Mouse (Mus musculus) adrenal gland, postnatal 4 days (tissue): ENCODE measurements around the gene Cdk19. TPM values are rescaled to one million over a fixed set of nuclear protein-coding genes. Genes with fewer than 3 reads are reported as not detected.
"Not testable (repeated sequence)": the region's sequence is repeated elsewhere in the genome, so short reads cannot be mapped to it uniquely, and the experiment has no call there.

Experiments
- DNase-seq, 2 experiments: peaks; one replicate each; pipeline ENCODE4 v3.0.0; 2021 to 2022; ENCODE audit warnings: low spot score in 2 of 2, mixed read lengths in 2 of 2
- total RNA-seq, 2 experiments: library from RNA; stranded (reverse); gene quantifications; 2 replicates each; pipeline ENCODE4 v1.2.3; 2021

Gene Cdk19
- total RNA-seq, 2 experiments from 2014 or later: 19.7 to 20.2 TPM

DNA sequence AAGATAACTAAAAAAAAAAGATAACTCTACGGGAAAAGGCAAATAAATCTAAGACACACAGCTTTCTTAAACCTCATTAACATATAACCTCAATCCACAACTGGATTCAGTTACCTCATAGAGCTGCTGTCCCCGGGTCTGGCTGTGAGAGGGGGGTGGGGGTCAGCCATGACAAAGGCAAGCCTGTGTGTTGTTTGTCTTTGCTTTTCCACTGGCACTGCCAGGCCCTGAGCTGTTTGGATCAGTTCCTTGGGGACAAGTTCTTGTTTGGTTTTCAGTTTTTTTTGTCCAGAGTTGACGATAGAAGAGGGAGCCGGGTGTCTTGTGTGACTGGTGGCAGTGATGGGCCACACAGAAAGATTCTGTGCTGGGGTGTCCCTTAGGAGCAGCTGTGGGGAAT is 177.1 kb downstream of the Cdk19 start:
- no peak for DNase-seq

DNA sequence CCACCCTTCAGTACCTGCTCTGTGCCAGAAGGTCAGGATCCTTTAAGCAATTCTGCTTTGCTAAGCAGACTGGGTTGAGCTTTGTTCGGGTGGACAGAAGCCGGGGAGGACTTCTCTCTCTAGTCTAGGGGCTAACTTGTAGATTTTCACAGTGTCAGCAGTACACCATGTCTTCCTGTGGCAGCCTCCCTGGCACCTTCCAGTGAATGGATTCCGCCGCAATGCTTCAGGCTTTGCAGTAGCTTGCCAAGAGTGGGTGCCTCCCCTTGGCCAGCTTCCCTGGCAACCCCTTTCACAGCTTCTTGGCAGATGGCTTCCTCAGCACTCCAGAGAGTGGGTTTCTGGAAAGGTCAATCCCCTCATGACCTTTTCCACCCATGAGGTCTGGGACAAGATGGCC is 180.2 kb downstream of the Cdk19 start:
- no peak for DNase-seq

DNA sequence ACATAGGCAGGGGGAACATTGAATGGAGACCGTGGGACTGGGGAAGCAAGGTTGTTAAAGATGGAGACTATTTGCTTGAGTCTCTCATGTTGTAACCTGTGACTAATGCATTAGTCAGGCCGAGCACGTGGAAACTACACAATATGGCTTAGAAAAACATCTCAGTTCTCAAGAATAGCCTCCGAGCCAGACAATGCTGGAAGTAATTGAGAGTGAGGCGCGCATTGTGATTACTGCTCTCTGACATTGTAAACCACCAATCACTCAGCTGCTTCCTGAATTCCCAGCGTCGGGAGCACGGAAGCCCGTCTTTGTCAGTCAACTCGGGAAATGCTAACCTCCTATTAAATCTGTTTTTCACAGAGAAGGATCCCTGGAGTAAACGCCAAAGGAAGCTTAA is 182.2 kb downstream of the Cdk19 start:
- no peak for DNase-seq

DNA sequence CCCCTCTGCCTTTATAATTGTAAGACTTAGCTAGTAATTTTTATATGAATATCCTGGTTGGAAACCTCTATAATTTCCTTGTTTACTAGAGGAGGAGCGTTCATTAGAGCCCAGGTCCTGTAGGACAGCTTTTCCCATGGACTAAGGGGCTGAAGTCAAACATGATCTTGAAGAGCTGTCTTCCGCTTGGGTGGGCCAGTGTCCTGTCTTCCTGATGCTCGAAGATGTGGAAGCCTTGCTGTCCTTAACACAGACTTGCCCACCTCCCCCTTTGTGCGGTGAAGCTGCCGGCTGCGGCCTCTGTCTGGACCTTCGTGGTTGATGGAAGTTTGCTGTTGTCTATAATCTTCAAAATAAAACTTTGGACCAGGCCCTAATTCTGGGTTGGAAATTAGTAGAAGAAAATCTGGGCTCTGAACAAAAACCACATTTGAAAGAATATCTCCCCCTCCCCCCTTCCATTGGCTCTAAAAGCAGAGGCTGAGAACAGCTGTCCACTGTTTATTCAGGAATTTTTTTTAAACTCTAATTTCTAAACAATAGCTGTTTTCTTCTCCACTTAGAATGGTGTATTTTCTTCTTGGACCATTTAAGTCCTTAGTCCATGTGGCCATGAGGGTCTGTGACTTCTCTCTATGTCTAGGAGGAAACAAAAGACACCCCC is 184.1 kb downstream of the Cdk19 start:
- DNase-seq: no peak

DNA sequence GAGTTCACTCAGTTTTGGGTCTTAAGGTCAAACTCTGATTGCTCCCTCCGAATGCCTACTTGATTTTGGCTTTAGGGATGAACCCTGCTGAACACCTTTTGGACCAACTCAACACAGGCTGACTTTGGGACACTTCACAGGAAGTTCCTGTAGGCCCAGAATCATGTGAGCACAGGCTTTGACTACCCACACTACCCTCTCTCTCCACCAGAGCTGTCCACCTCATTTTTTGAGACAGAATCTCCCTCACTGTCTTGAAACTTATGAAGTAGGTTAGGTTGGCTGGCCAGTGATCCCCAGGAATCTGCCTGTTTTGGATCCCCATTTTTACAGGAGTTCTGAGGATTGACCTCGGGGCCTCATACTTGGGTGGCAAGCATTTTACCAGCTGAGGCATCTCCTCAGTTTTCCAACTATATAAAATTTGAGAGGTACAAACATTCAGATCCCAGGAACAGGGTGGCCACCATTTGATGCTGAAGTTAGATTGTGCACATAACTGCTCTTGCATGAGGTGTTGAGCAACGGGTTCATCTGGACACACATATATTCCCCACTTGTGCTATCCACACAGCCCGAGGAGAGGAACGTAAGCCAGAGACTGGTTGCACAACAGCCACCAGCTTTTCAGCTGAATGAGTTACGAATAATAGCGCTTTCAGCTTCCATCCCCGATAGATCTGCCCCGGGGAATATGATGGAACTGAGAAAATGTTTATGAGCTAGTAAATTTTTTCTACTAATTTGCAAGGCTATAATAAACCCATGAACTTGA is 184.9 kb downstream of the Cdk19 start:
- no peak for DNase-seq

DNA sequence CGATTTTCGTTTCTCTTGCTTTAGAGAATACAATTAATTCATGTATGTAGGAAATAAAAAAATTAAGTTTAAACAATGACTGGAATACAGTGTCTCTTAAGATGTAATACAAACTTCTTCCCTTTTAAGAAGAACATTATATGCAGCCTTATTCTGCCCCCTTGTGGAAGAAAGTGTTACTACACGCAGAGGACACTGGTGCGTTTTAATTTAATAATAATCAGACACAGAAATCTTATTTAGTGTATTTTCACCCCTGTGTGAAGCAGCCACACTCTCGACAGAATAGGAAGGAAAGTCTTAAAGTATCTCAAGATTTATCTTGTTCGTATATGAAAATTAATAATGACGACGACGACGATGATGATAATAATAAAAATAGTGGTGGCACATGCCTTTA is 185.6 kb downstream of the Cdk19 start:
- no peak for DNase-seq

DNA sequence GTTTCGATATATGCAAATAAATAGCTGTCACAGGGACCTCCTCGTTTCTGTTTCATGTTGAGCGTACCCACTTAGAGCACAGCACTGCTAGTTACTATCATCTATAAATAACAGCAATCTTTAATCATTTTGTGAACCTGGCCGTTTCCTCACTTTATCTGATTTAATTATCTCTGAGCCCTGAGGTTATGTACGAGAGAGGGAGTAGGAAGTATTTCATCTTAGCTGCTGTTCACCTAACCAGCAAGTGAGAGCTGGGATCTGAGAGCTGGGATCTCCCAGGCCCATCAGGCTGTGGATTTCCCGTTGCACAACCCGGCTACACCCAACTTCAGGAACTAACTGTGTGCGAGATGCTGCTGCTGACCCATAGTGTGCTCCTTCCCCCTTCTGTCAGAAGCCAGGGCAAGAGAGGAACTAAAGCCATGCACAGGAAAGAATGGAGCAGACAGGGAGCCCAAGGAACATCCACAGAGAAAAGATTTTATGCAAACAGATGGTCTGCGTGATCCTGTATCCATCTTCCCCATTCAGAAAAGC is 186.3 kb downstream of the Cdk19 start:
- no peak for DNase-seq

DNA sequence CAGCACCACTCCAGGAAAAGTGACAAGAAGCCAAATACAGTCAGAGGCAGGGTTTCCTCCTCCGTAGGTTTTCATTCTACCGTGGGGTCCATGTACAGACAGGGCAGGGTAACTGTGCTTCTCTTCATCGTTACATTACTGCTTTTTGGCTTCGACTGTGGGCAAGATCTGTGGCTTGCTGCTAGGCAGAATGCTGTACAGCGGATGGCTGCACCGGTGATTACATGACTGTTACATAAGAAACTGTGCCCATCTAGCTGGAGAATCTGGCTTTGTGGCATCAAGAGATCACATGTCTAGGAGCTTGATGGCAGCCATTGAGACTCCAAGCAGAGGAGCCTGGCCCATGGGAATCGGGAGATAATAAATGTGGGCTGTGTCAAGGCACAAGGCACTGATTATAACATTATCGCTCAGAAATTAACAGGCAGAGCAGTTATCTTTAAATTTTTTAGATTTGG is 187.0 kb downstream of the Cdk19 start:
- DNase-seq: no peak

DNA sequence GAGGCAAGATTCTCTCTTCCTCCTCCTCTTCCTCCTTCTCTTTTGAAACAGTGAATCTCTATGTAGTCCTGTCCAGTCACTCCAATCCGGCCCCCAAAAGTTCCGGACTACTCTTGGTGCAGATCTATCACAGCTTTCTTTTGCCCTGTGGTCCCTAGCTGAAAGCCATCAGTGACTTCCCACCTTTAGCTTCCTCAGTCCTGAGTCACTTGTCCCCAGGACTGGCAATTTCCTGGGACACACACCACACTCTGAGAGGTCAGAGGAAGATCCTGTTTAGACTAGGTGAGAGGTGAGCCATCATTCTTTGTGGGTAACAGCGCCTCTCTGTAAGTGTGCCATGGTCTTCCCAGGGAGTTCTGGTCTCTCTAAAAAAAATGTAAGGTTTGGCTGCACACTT is 187.6 kb downstream of the Cdk19 start:
- DNase-seq: no peak

DNA sequence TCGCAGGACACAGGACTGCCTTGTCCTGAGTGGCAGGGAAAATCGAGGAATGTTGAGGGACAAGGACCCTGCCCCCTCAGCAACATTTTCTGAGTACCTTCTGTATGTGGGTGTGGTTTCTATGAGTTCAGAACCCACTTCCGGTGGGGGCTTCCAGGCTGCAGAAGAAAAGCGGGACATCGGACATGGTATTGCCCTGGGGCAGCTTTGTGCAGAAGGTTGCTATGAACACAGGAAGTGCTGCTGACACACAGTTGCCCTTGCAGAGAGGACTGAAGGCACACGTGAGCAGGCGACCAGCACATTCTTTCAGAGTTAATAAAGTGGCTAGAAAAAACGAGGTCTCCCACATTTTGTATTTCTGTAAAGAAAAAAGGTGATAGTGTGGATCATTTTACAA is 188.2 kb downstream of the Cdk19 start:
- DNase-seq: no peak

DNA sequence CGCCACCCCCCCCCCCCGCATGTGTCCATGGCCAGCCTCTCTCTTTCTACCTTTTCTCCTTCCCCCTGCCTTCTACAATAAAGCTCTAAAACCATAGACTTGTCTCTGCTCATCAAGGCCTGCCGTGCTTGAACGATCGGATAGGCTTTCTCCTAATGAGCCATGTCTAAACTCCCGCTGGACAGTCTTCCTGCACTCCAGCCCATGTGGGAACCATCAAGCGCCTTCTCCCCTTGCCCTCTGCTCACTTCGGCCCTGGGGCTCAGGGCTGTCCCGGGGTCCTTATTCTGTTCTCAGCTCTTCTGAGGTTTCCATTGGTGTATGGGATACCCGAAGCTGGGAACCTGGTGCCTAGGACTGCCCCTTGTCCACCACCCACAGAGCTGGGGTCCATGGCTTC is 189.3 kb downstream of the Cdk19 start:
- DNase-seq: no peak

DNA sequence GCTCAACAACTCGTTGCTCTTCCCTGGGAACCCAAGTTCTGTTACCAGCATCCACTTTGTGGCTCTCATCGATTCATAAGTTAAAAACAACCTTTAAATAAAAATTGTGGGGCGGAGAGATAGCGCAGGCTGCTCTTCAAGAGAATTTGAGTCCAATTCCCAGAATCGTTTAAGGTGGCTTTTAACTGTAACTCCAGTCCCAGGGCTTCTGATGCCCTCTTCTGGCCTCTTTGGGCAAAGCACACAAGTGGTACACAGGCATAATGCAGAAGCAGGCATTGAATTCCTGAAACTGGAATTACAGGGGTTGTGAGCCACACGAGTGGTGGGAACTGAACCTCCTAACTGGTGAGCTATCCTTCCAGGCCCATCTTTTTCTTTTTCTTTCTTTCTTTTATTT is 190.3 kb downstream of the Cdk19 start:
- DNase-seq: no peak

DNA sequence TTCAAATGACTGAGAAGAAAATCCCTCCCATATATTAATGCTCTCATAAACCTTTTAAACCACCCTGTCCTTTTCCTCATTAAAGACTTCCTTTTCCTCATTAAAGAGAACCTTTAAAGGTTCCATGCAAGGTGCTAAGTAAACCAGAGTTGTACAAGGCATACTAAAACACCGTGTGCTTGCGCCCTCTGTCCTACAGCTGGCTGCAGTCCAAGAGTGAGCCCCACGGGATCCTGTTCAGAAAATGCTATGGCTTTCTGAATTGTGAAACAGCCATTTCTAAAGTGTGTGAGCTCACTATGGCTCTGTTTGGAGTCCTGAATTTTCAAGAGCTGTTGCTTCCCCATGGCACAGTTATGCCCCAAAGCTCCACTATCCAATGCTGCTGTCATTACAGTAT is 191.3 kb downstream of the Cdk19 start:
- no peak for DNase-seq

DNA sequence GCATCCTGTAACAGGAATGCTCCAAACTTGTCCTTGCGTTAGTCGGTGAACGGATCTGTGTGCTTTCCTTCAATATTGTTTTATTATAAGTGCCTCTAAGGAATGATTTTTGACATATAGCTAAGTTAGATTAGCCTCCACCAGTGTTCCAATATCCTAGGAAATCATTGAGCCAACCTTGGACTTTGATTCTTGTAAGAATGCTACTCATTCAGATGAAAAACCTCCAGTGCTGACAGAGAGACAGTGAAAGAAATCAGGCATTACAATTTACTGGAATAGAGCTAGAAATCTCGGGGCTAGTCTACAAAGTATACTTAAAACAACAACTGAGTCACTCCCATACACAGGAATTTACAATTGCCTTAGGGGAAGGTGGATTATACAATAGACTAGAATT is 193.2 kb downstream of the Cdk19 start:
- DNase-seq: not testable (repeated sequence)

Other genes starting within 250 kb of the Cdk19 start
- 10 to 100 TPM; 17.4 to 19.3 TPM for gene Slc16a10, start 197.3 kb upstream of the Cdk19 start, total RNA-seq
- 10 to 100 TPM; 23.3 to 26.4 TPM for gene Rpf2, start 92.5 kb upstream of the Cdk19 start, total RNA-seq
- gene Gtf3c6, start 81.5 kb upstream of the Cdk19 start, total RNA-seq: 10 to 100 TPM; 42.6 to 46.6 TPM
- 10 to 100 TPM; 42.2 to 43.5 TPM for gene Amd1, start 37.4 kb upstream of the Cdk19 start, total RNA-seq
- not detected for gene Slc22a16, start 230.8 kb downstream of the Cdk19 start, total RNA-seq